Mouse (Mus musculus) myocyte (in vitro differentiated cells): ENCODE data around the gene Hexim2. TPM values are rescaled to one million over a fixed set of nuclear protein-coding genes. Genes with fewer than 3 reads are reported as not detected.

ENCODE experiments used
- H3K27me3 ChIP-seq: one replicate; pipeline ENCODE4 v1.6.1; 2011; ENCODE audit not compliant: control insufficient read depth, insufficient read depth, insufficient read length
- H3K36me3 ChIP-seq: one replicate; pipeline ENCODE4 v1.6.1; 2011; ENCODE audit not compliant: control insufficient read depth, insufficient read depth
- H3K4me2 ChIP-seq: one replicate; pipeline ENCODE4 v1.6.1; 2011; ENCODE audit warnings: low read depth, control low read depth
- H3K4me3 ChIP-seq: one replicate; pipeline ENCODE4 v1.5.1; 2011; ENCODE audit warnings: mild to moderate bottlenecking, control low read depth, moderate library complexity
- H3K79me2 ChIP-seq: one replicate; pipeline ENCODE4 v1.6.1; 2011; ENCODE audit not compliant: control insufficient read depth, insufficient read depth
- H3ac ChIP-seq: one replicate; pipeline ENCODE4 v1.6.1; 2011; ENCODE audit not compliant: control insufficient read depth, insufficient read length
- CEBPB ChIP-seq: IDR thresholded peaks from 2 replicates; pipeline ENCODE4 v1.6.1; 2011; ENCODE audit warnings: mild to moderate bottlenecking, moderate library complexity; ENCODE audit not compliant: poor library complexity, insufficient read depth, severe bottlenecking
- E2F4 ChIP-seq: IDR thresholded peaks from one replicate; pipeline ENCODE4 v1.6.1; 2011; ENCODE audit warnings: mild to moderate bottlenecking, control low read depth, moderate library complexity; ENCODE audit not compliant: insufficient read depth
- MAX ChIP-seq: IDR thresholded peaks from one replicate; pipeline ENCODE4 v1.6.1; 2011; ENCODE audit warnings: low read depth, mild to moderate bottlenecking, control low read depth
- MYOD1 ChIP-seq, 3 experiments: IDR thresholded peaks; one replicate each; pipeline ENCODE4 v1.6.1; 2011; ENCODE audit warnings: control low read depth in 2 of 3, low read depth in 2 of 3, mild to moderate bottlenecking in 2 of 3, moderate library complexity in 1 of 3; ENCODE audit not compliant: insufficient read length in 2 of 3, control insufficient read depth in 1 of 3
- MYOG ChIP-seq, 3 experiments: IDR thresholded peaks; one replicate each; pipeline ENCODE4 v1.6.1; 2011; ENCODE audit warnings: control low read depth in 2 of 3, low read depth in 2 of 3, mild to moderate bottlenecking in 2 of 3; ENCODE audit not compliant: insufficient read length in 2 of 3, control insufficient read depth in 1 of 3, insufficient read depth in 1 of 3
- POLR2A ChIP-seq: IDR thresholded peaks from one replicate; pipeline ENCODE4 v1.6.1; 2011; ENCODE audit warnings: low read depth, mild to moderate bottlenecking, control low read depth, moderate library complexity; ENCODE audit not compliant: insufficient read length
- POLR2AphosphoS2 ChIP-seq: IDR thresholded peaks from one replicate; pipeline ENCODE4 v1.6.1; 2011; ENCODE audit warnings: low read depth, control low read depth; ENCODE audit not compliant: insufficient read length
- REST ChIP-seq: IDR thresholded peaks from one replicate; pipeline ENCODE4 v1.6.1; 2011; ENCODE audit warnings: mild to moderate bottlenecking, control low read depth, moderate library complexity; ENCODE audit not compliant: insufficient read depth, insufficient read length
- SRF ChIP-seq: IDR thresholded peaks from one replicate; pipeline ENCODE4 v1.6.1; 2011; ENCODE audit warnings: low read depth; ENCODE audit not compliant: control insufficient read depth, insufficient read length
- TCF12 ChIP-seq: IDR thresholded peaks from one replicate; pipeline ENCODE4 v1.6.1; 2011; ENCODE audit warnings: mild to moderate bottlenecking, control low read depth; ENCODE audit not compliant: poor library complexity, insufficient read depth, severe bottlenecking
- TCF3 ChIP-seq: IDR thresholded peaks from one replicate; pipeline ENCODE4 v1.6.1; 2011; ENCODE audit warnings: low read depth, control low read depth; ENCODE audit not compliant: insufficient read length
- USF1 ChIP-seq: IDR thresholded peaks from one replicate; pipeline ENCODE4 v1.6.1; 2011; ENCODE audit warnings: low read depth, mild to moderate bottlenecking, control low read depth, moderate library complexity
- polyA plus RNA-seq: library from polyadenylated mRNA; unstranded; fragments of >200 nt; fragmentation: generic; extraction: Trizol; gene quantifications from one replicate; pipeline ENCODE4 v1.2.1, GENCODE M21; 2012; ENCODE audit warnings: missing spikeins

Gene Hexim2
- polyA plus RNA-seq, 1 experiment, result 8.8 TPM

DNA sequence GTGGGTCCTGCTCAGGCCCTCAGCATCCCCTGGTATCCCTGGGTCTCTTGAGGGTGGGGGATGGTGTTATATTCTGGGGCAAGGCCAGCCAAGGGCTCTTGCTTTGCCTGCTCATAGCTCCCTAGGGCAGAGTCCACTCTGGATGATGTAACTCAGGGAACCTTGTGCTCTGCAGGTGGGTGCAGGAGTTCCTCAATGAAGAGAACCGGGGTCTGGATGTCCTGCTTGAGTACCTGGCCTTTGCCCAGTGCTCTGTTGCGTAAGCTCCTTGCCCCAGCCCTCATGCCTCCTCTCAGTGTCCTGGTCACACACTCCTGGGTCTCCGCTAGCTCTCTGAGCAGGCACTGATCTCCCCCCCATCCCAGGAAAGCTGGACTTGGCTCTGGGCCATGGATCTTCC is 49.7 kb downstream of the Hexim2 start:
- H3ac ChIP-seq, result no peak overlapping the region
- no peaks in the 10 kb centered on the region for H3K27me3 ChIP-seq
- H3K36me3 ChIP-seq, result no peaks in the 10 kb centered on the region
- no peak overlapping the region for H3K4me2 ChIP-seq
- H3K79me2 ChIP-seq, result no peaks in the 10 kb centered on the region
- no peak overlapping the region for H3K4me3 ChIP-seq
- no peak for TF ChIP-seq E2F4
- TF ChIP-seq MYOG (IDR thresholded peaks at IDR 0.05; ENCODE audit: control insufficient read depth in 1 of 3, insufficient read depth in 1 of 3, insufficient read length in 2 of 3, low read depth in 2 of 3), result no peak
- no peak for TF ChIP-seq CEBPB
- TF ChIP-seq REST, result no peak
- TF ChIP-seq TCF3, result no peak
- no peak for TF ChIP-seq POLR2AphosphoS2
- no peak for TF ChIP-seq SRF
- TF ChIP-seq USF1, result no peak
- TF ChIP-seq MYOD1 (IDR thresholded peaks at IDR 0.05; ENCODE audit: control insufficient read depth in 1 of 3, insufficient read length in 2 of 3, low read depth in 2 of 3), result no peak
- TF ChIP-seq MAX, result no peak
- no peak for TF ChIP-seq POLR2A
- no peak for TF ChIP-seq TCF12

DNA sequence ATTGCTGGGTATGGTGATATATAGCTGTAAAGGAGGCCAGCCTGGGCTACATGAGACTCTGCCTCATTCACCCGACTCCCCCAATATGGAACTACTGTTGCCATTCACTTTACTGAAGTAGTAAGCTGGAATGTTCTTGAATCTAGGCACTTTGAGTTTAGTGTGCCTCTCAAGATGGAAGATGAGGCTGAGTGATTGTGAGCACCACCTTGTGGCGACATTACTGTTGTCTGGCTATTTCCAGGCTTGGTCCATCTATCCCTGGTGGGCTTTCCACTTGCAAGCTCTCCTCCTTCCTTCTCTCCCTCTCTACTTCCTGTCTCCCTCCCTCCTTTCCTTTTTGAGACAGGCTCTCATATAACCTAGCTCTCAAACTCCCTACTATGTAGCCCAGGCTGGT is 52.7 kb downstream of the Hexim2 start:
- Histone ChIP-seq H3ac (no peak overlapping the region), H3K4me2 (no peak overlapping the region), H3K79me2 (no peaks in the 10 kb centered on the region), H3K36me3 (no peaks in the 10 kb centered on the region), H3K4me3 (no peak overlapping the region), H3K27me3 (no peaks in the 10 kb centered on the region)
- no peak for TF ChIP-seq CEBPB
- no peak for TF ChIP-seq MYOG (IDR thresholded peaks at IDR 0.05; ENCODE audit: control insufficient read depth in 1 of 3, insufficient read depth in 1 of 3, insufficient read length in 2 of 3, low read depth in 2 of 3)
- TF ChIP-seq POLR2AphosphoS2, result no peak
- TF ChIP-seq MAX, result no peak
- no peak for TF ChIP-seq USF1
- no peak for TF ChIP-seq TCF3
- TF ChIP-seq REST, result no peak
- TF ChIP-seq SRF, result no peak

Other genes with a start within 250 kb of the Hexim2 start
- gene Fam187a, start 247.3 kb upstream of the Hexim2 start, polyA plus RNA-seq, result not detected
- gene Gfap, start 231.5 kb upstream of the Hexim2 start, polyA plus RNA-seq, result 0.16 TPM
- gene Kif18b, start 207.3 kb upstream of the Hexim2 start, polyA plus RNA-seq, result 18.4 TPM
- 0.74 TPM for gene C1ql1, start 185.7 kb upstream of the Hexim2 start, polyA plus RNA-seq
- gene Nmt1, start 104.2 kb upstream of the Hexim2 start, polyA plus RNA-seq, result 77.1 TPM
- gene Dcakd, start 104.1 kb upstream of the Hexim2 start, polyA plus RNA-seq, result 199 TPM
- gene Plcd3, start 30.8 kb upstream of the Hexim2 start, polyA plus RNA-seq, result 20.6 TPM
- gene Acbd4, start 30.7 kb upstream of the Hexim2 start, polyA plus RNA-seq, result 55.2 TPM
- gene Hexim1, start 16.2 kb upstream of the Hexim2 start, polyA plus RNA-seq, result 18.7 TPM
- gene Fmnl1, start 38.7 kb downstream of the Hexim2 start, polyA plus RNA-seq, result 15.6 TPM
- gene 1700023F06Rik, start 76.1 kb downstream of the Hexim2 start, polyA plus RNA-seq, result not detected
- gene Spata32, start 86.0 kb downstream of the Hexim2 start, polyA plus RNA-seq, result 0.04 TPM
- 12.9 TPM for gene Map3k14, start 135.0 kb downstream of the Hexim2 start, polyA plus RNA-seq
- 0.31 TPM for gene Arhgap27, start 231.3 kb downstream of the Hexim2 start, polyA plus RNA-seq